Mouse (Mus musculus) adrenal gland, postnatal 25 days (tissue): ENCODE results near the gene Mpl. TPM values are rescaled to one million over a fixed set of nuclear protein-coding genes. Genes with fewer than 3 reads are reported as not detected.

ENCODE experiments used
- total RNA-seq: library from RNA; stranded (reverse); gene quantifications from 2 replicates; pipeline ENCODE4 v1.2.3, GENCODE M21; 2021

Gene Mpl
- total RNA-seq, 1 experiment from 2014 or later, result not detected

Other genes starting within 250 kb of the Mpl start
- gene Ptprf, start 166.1 kb downstream of the Mpl start, total RNA-seq, result 55.0 and 60.3 TPM in 2 replicates
- gene Szt2, start 48.2 kb downstream of the Mpl start, total RNA-seq, result 33.0 and 34.4 TPM in 2 replicates
- 67.9 and 85.3 TPM in 2 replicates for gene Med8, start 48.2 kb downstream of the Mpl start, total RNA-seq
- 120 and 128 TPM in 2 replicates for gene Elovl1, start 29.4 kb downstream of the Mpl start, total RNA-seq
- gene Cdc20, start 20.2 kb downstream of the Mpl start, total RNA-seq, result 10.8 and 14.9 TPM in 2 replicates
- gene Tie1, start 32.5 kb upstream of the Mpl start, total RNA-seq, result 36.3 and 44.4 TPM in 2 replicates
- not detected in 2 replicates for gene 2610528J11Rik, start 69.5 kb upstream of the Mpl start, total RNA-seq
- gene Tmem125, start 86.5 kb upstream of the Mpl start, total RNA-seq, result not detected in 2 replicates
- gene Cfap57, start 163.3 kb upstream of the Mpl start, total RNA-seq, result not detected in 2 replicates
- 67.7 and 74.7 TPM in 2 replicates for gene Ebna1bp2, start 163.3 kb upstream of the Mpl start, total RNA-seq
- gene Olfr62, start 201.4 kb upstream of the Mpl start, total RNA-seq, result not detected in 2 replicates
- gene Olfr1342, start 235.2 kb upstream of the Mpl start, total RNA-seq, result not detected in 2 replicates
- gene Olfr1341, start 246.0 kb upstream of the Mpl start, total RNA-seq, result not detected in 2 replicates